Mouse (Mus musculus): ENCODE data around the gene Zar1. TPM values are rescaled to one million over a fixed set of nuclear protein-coding genes. Genes with fewer than 3 reads are reported as not detected.
"Not testable (repeated sequence)": the region's sequence is repeated elsewhere in the genome, so short reads cannot be mapped to it uniquely, and the experiment has no call there.

Zar1 gene
- polyA plus RNA-seq (2012; rRNA removed) = not detected in 2 replicates

DNA sequence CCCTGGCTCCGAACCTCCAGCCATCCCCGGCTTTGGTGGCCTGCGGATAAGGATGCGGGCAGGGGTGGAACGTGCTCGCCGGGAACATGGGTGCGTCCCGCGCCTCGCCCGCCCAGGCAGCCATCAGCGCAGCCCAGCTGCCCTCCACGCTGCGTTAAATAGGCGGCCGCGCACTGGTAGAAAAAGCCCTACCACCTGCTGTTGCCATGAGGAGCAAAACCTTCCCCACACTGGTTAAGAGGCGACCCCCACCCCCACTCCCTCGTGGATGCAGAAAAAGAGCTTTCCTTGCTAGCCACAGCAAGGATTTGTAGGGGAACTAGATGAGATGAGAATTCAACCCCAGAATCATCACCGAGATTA, at the start of gene Zar1:
TSS of gene Zar1 (minus strand) at position 285 of the 363 bp plus-strand sequence.
- DNase-seq; H3K4me3 ChIP-seq (replicated peaks; ENCODE audit: extremely low read depth, low read depth, low read length): not testable (repeated sequence)
- WGBS = 12% methylated on average over 21 of the region's 21 CpGs

GRCm38 (mm10) chr5:72630026-72630425, 49.0 kb upstream of the Zar1 start:
- no peak for DNase-seq
- 82% methylated on average over 6 of the region's 6 CpGs for WGBS

More for the DNA sequence above, at the start of gene Zar1:
- not testable (repeated sequence) for H3K4me1 ChIP-seq (ENCODE audit: control insufficient read depth, insufficient read depth, low read length)

GRCm38 (mm10) chr5:72621022-72621421, 40.0 kb upstream of the Zar1 start:
- DNase-seq = no peak
- no peaks in the 10 kb centered on the region for H3K4me1 ChIP-seq (ENCODE audit: control insufficient read depth, insufficient read depth, low read length)
- 78% methylated on average over 1 of the region's 1 CpGs for WGBS
- H3K4me3 ChIP-seq (replicated peaks; ENCODE audit: extremely low read depth, low read depth, low read length) = no peak overlapping the region
- no peak for TF ChIP-seq CTCF (IDR thresholded peaks at IDR 0.05; ENCODE audit: insufficient read depth, low read length)
- TF ChIP-seq POLR2A (IDR thresholded peaks at IDR 0.05; ENCODE audit: borderline replicate concordance, extremely low read depth, low read depth, low read length) = no peak

More at GRCm38 (mm10) chr5:72630026-72630425, 49.0 kb upstream of the Zar1 start:
- TF ChIP-seq CTCF (IDR thresholded peaks at IDR 0.05; ENCODE audit: insufficient read depth, low read length) (no peak), POLR2A (IDR thresholded peaks at IDR 0.05; ENCODE audit: borderline replicate concordance, extremely low read depth, low read depth, low read length) (no peak)
- Histone ChIP-seq H3K4me3 (replicated peaks; ENCODE audit: extremely low read depth, low read depth, low read length) (no peak overlapping the region), H3K4me1 (ENCODE audit: control insufficient read depth, insufficient read depth, low read length) (no peaks in the 10 kb centered on the region)

GRCm38 (mm10) chr5:72617413-72617812, 36.4 kb upstream of the Zar1 start:
- H3K4me1 ChIP-seq (ENCODE audit: control insufficient read depth, insufficient read depth, low read length) = no peaks in the 10 kb centered on the region
- TF ChIP-seq POLR2A (IDR thresholded peaks at IDR 0.05; ENCODE audit: borderline replicate concordance, extremely low read depth, low read depth, low read length) (no peak), CTCF (IDR thresholded peaks at IDR 0.05; ENCODE audit: insufficient read depth, low read length) (no peak)
- no peak for DNase-seq
- 71% methylated on average over 4 of the region's 4 CpGs for WGBS
- H3K4me3 ChIP-seq (replicated peaks; ENCODE audit: extremely low read depth, low read depth, low read length) = no peak overlapping the region

- no peak for DNase-seq
- TF ChIP-seq POLR2A (IDR thresholded peaks at IDR 0.05; ENCODE audit: borderline replicate concordance, extremely low read depth, low read depth, low read length) (no peak), CTCF (IDR thresholded peaks at IDR 0.05; ENCODE audit: insufficient read depth, low read length) (no peak)
- no peaks in the 10 kb centered on the region for H3K4me1 ChIP-seq (ENCODE audit: control insufficient read depth, insufficient read depth, low read length)
- no peak overlapping the region for H3K4me3 ChIP-seq (replicated peaks; ENCODE audit: extremely low read depth, low read depth, low read length)
- 83% methylated on average over 4 of the region's 4 CpGs for WGBS
These were observed 22.1 kb upstream of the Zar1 start for GRCm38 (mm10) chr5:72603138-72603537.

- Histone ChIP-seq H3K4me3 (replicated peaks; ENCODE audit: extremely low read depth, low read depth, low read length) (no peak overlapping the region), H3K4me1 (ENCODE audit: control insufficient read depth, insufficient read depth, low read length) (no peaks in the 10 kb centered on the region)
- DNase-seq = peak; percentile 39
- WGBS = 10% methylated on average over 5 of the region's 5 CpGs
- TF ChIP-seq POLR2A (IDR thresholded peaks at IDR 0.05; ENCODE audit: borderline replicate concordance, extremely low read depth, low read depth, low read length) (no peak), CTCF (IDR thresholded peaks at IDR 0.05; ENCODE audit: insufficient read depth, low read length) (peak; percentile 63)
These were observed 20.0 kb upstream of the Zar1 start for GRCm38 (mm10) chr5:72601006-72601405.

- TF ChIP-seq POLR2A (IDR thresholded peaks at IDR 0.05; ENCODE audit: borderline replicate concordance, extremely low read depth, low read depth, low read length) (no peak), CTCF (IDR thresholded peaks at IDR 0.05; ENCODE audit: insufficient read depth, low read length) (no peak)
- 0 out of 2 replicates have a peak, but pooled peaks cover 5% of the 10 kb centered on the region for H3K4me1 ChIP-seq (ENCODE audit: control insufficient read depth, insufficient read depth, low read length)
- no peak within 1 kb of the TSS for H3K4me3 ChIP-seq (replicated peaks; ENCODE audit: extremely low read depth, low read depth, low read length)
- peak; percentile 5 for DNase-seq
- WGBS = 3% methylated on average over 38 of the region's 38 CpGs
These were observed 6.2 kb upstream of the Zar1 start, which contains the start of gene Gm5868 for GRCm38 (mm10) chr5:72587192-72587681. Gene Gm5868, minus strand, starts transcription at chr5:72587551.

GRCm38 (mm10) chr5:72586667-72587191, 5.7 kb upstream of the Zar1 start:
- WGBS = 40% methylated on average over 25 of the region's 25 CpGs
- not testable (repeated sequence) for H3K4me1 ChIP-seq (ENCODE audit: control insufficient read depth, insufficient read depth, low read length); DNase-seq; H3K4me3 ChIP-seq (replicated peaks; ENCODE audit: extremely low read depth, low read depth, low read length)

GRCm38 (mm10) chr5:72586122-72586521, 5.1 kb upstream of the Zar1 start:
- H3K4me1 ChIP-seq (ENCODE audit: control insufficient read depth, insufficient read depth, low read length); H3K4me3 ChIP-seq (replicated peaks; ENCODE audit: extremely low read depth, low read depth, low read length); DNase-seq: not testable (repeated sequence)
- 42% methylated on average over 7 of the region's 7 CpGs for WGBS
- peak; percentile 43; the same call in 1 of the 2 replicates for TF ChIP-seq CTCF (IDR thresholded peaks at IDR 0.05; ENCODE audit: insufficient read depth, low read length)

DNA sequence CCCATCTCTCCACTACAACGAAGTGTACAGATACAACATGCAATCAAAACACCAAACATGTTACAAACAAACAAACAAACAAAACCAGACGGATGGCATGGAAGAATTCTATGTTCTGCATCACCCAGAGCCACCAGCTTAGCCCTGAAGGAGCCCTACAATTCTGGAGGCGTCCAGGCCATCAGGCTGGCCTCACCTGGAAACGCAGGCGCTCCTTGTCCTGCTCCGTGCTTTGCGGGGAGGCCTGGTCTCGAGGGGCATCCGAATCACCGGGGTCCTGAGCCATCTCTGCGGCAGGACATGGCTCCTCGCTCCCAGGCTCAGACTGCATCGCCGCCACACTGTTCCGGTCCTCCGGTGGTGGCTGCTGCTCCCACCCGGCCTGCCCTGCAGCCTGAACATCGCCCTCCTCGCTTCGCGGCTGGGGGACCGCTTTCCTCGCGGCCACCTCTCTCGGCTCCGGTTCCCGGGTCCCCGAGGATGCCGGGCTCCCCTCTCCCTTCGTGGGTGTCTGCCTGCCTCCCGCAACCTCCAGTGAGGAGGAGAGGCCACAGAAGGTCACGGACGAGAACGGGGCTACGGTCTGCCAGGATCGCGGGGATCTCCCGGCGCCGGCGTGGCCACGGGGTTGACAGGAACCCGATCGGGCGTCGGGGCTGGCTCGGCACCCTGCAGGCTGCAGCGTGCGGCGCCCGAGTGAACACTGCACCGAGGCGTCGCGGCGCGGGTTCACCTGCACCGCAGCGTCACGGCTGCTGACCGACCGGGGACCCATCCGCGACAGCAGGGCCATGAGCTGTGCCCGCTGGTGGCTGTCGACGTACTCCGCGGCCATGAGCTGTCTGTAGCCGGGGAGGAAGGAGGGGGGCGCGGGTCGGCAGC, 725 bp downstream of the Zar1 start:
- WGBS = 8% methylated on average over 56 of the region's 73 CpGs
- DNase-seq; H3K4me3 ChIP-seq (replicated peaks; ENCODE audit: extremely low read depth, low read depth, low read length); H3K4me1 ChIP-seq (ENCODE audit: control insufficient read depth, insufficient read depth, low read length): not testable (repeated sequence)

DNA sequence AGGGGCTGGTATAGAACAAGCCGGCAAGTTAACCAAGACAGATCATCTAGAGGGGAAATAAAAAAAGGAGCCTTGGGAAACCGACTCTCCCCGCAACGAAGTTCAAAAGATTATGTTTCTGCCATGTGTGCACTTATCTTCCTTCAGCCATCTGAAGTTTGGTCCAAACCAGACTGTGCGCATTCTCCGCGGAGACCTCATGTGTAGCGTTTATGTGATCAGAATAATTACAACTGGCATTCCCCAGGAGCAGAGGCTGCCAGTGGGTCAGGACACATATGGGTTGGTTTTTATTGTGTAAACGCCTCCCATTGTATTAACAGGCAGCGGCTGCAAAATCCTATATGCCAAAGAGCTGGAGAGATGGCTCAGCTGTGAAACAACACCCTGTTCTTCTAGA, 1.5 kb downstream of the Zar1 start:
- H3K4me1 ChIP-seq (ENCODE audit: control insufficient read depth, insufficient read depth, low read length); H3K4me3 ChIP-seq (replicated peaks; ENCODE audit: extremely low read depth, low read depth, low read length); DNase-seq: not testable (repeated sequence)
- WGBS = 64% methylated on average over 10 of the region's 10 CpGs

Data from lung, adult 2 months (tissue).